Mouse (Mus musculus): ENCODE data around the gene Rabep2. TPM values are rescaled to one million over a fixed set of nuclear protein-coding genes. Genes with fewer than 3 reads are reported as not detected.

Gene Rabep2
- total and polyA plus RNA-seq, 3 experiments, result 33.7 to 38.5 (median 35.7) TPM

- H3K27me3 ChIP-seq (replicated peaks), result no peaks in the 10 kb centered on the region
- H3K4me1 ChIP-seq (ENCODE audit: control insufficient read depth in 1 of 2, insufficient read depth in 2 of 2), result peaks cover 13 to 48% of the 10 kb centered on the region in 2 experiments
- dilution Hi-C loops (cut with MboI; ENCODE audit: extremely low pct_ligation_motif_present, extremely low pct_unique_long_range_greater_than_20kb, low sequenced_read_pairs), result no loop called here
- DNase-seq (ENCODE audit: extremely low read depth), result no peak
- H3K9me3 ChIP-seq (replicated peaks; ENCODE audit: low read length), result peaks cover 7% of the 10 kb centered on the region
- in situ Hi-C loops (cut with MboI; ENCODE audit: low pct_ligation_motif_present, low pct_unique_long_range_greater_than_20kb, low sequenced_read_pairs), result no loop called here
- peak overlapping the region; percentile 52 for H3K9ac ChIP-seq (ENCODE audit: insufficient read depth, low read depth)
- peaks cover 11% of the 10 kb centered on the region; the same call in 1 of the 2 replicates for H3K79me2 ChIP-seq (replicated peaks; ENCODE audit: control insufficient read depth, extremely low read depth, insufficient read depth, poor library complexity, severe bottlenecking)
- peak overlapping the region; percentile 43 to 75 (median 71) for H3K4me3 ChIP-seq (replicated peaks in 1 of 3; ENCODE audit: low read depth in 2 of 3, low read length in 2 of 3, poor library complexity in 1 of 3)
- peak overlapping the region; percentile 52 for H3K4me2 ChIP-seq (ENCODE audit: insufficient read depth, low read depth, poor library complexity, severe bottlenecking)
- TF ChIP-seq E2F4 (IDR thresholded peaks at IDR 0.05; ENCODE audit: insufficient replicate concordance, low read depth, low read length) (no peak), SIN3A (IDR thresholded peaks at IDR 0.05; ENCODE audit: low read length) (no peak), ETS1 (conservative IDR thresholded peaks at IDR 0.05; ENCODE audit: low read depth, low read length) (no peak), USF2 (conservative IDR thresholded peaks at IDR 0.05; ENCODE audit: low read depth, low read length) (no peak), RCOR1 (conservative IDR thresholded peaks at IDR 0.05; ENCODE audit: low read depth, low read length) (no peak), MYC (IDR thresholded peaks at IDR 0.05; ENCODE audit: low read depth, low read length) (no peak), EP300 (IDR thresholded peaks at IDR 0.05; ENCODE audit: low read length) (no peak), MAZ (IDR thresholded peaks at IDR 0.05; ENCODE audit: low read depth, low read length) (no peak), POLR2A (IDR thresholded peaks at IDR 0.05; ENCODE audit: low read depth, low read length) (no peak), ZNF384 (IDR thresholded peaks at IDR 0.05; ENCODE audit: low read depth, low read length) (no peak), POLR2AphosphoS2 (IDR thresholded peaks at IDR 0.05; ENCODE audit: low read depth, low read length) (no peak), BHLHE40 (IDR thresholded peaks at IDR 0.05; ENCODE audit: low read depth, low read length) (no peak), ZKSCAN1 (IDR thresholded peaks at IDR 0.05; ENCODE audit: borderline replicate concordance, low read depth, low read length) (no peak), ELF1 (IDR thresholded peaks at IDR 0.05; ENCODE audit: low read depth, low read length) (no peak), CHD1 (IDR thresholded peaks at IDR 0.05; ENCODE audit: low read depth, low read length) (no peak), SMC3 (IDR thresholded peaks at IDR 0.05; ENCODE audit: low read depth, low read length) (no peak), CTCF (conservative IDR thresholded peaks at IDR 0.05 in 1 of 2, IDR thresholded peaks at IDR 0.05 in 1 of 2; ENCODE audit: low read depth in 2 of 2, low read length in 2 of 2) (no peak), JUN (IDR thresholded peaks at IDR 0.05; ENCODE audit: insufficient read depth, low read depth, low read length) (no peak), PAX5 (IDR thresholded peaks at IDR 0.05; ENCODE audit: low read length) (no peak)
- H3K36me3 ChIP-seq (replicated peaks in 1 of 2; ENCODE audit: control insufficient read depth in 1 of 2, insufficient read depth in 1 of 2, low read length in 1 of 2), result peaks cover 36 to 60% of the 10 kb centered on the region in 2 experiments
- no peak overlapping the region for H3K27ac ChIP-seq (ENCODE audit: insufficient read depth, low read depth)
Measured at GRCm38 (mm10) chr7:126429503-126429898, 942 bp downstream of the Rabep2 start.

DNA sequence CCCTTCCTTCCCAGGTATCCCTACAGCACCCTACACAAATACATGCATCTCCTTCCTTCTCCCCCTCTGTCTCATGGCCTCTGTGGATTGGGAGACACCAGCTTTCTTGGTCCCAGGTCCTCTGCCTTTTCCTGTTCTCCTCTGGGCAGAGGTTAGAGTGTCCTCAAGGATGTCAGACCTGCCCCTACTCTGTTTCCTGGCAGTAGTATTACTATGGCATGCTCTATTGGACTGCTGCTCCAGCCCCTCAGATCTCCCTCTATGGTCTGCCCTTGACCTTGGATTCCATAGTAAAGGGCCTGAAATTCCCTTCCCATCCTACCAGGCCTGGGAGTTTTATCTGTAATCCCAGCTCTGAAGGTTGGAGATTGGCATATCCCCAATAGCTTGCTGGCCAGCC, 1.6 kb downstream of the Rabep2 start:
- DNase-seq (ENCODE audit: extremely low read depth), result no peak
- Histone ChIP-seq H3K4me2 (ENCODE audit: insufficient read depth, low read depth, poor library complexity, severe bottlenecking) (no peak overlapping the region), H3K27ac (ENCODE audit: insufficient read depth, low read depth) (no peak overlapping the region), H3K9ac (ENCODE audit: insufficient read depth, low read depth) (no peak overlapping the region), H3K4me3 (replicated peaks in 1 of 3; ENCODE audit: low read depth in 2 of 3, low read length in 2 of 3, poor library complexity in 1 of 3) (peak overlapping the region in 1 of 3 experiments; percentile 71), H3K79me2 (replicated peaks; ENCODE audit: control insufficient read depth, extremely low read depth, insufficient read depth, poor library complexity, severe bottlenecking) (peaks cover 11% of the 10 kb centered on the region; the same call in 1 of the 2 replicates), H3K36me3 (replicated peaks in 1 of 2; ENCODE audit: control insufficient read depth in 1 of 2, insufficient read depth in 1 of 2, low read length in 1 of 2) (peaks cover 42 to 67% of the 10 kb centered on the region in 2 experiments), H3K27me3 (replicated peaks) (no peaks in the 10 kb centered on the region), H3K4me1 (ENCODE audit: control insufficient read depth in 1 of 2, insufficient read depth in 2 of 2) (peaks cover 9 to 42% of the 10 kb centered on the region in 2 experiments), H3K9me3 (replicated peaks; ENCODE audit: low read length) (peaks cover 7% of the 10 kb centered on the region)
- in situ Hi-C loops (cut with MboI; ENCODE audit: low pct_ligation_motif_present, low pct_unique_long_range_greater_than_20kb, low sequenced_read_pairs), result no loop called here
- TF ChIP-seq EP300 (IDR thresholded peaks at IDR 0.05; ENCODE audit: low read length), result no peak
- dilution Hi-C loops (cut with MboI; ENCODE audit: extremely low pct_ligation_motif_present, extremely low pct_unique_long_range_greater_than_20kb, low sequenced_read_pairs), result no loop called here

All from CH12.LX (cell line).